Mouse (Mus musculus) limb, embryonic 13.5 days (tissue): ENCODE results near the gene Ltc4s. TPM values are rescaled to one million over a fixed set of nuclear protein-coding genes. Genes with fewer than 3 reads are reported as not detected.

Source experiments
- ATAC-seq: fragments of 200-750 bp; cut with Nextera tagmentation; 2 replicates; pipeline ENCODE4 v1.8.0; 2017; ENCODE audit warnings: low read depth, moderate number of reproducible peaks, moderate TSS enrichment; ENCODE audit not compliant: low FRiP score
- H3K27ac ChIP-seq: fragments of 300-500 bp; sonication (generic); 2 replicates; pipeline ENCODE4 v1.5.1; 2015; ENCODE audit warnings: inconsistent platforms, mild to moderate bottlenecking, moderate library complexity
- H3K27me3 ChIP-seq: fragments of 300-500 bp; sonication (generic); 2 replicates; pipeline ENCODE4 v1.6.1; 2015; ENCODE audit warnings: mild to moderate bottlenecking, inconsistent platforms
- H3K36me3 ChIP-seq: fragments of 300-500 bp; sonication (generic); 2 replicates; pipeline ENCODE4 v1.6.1; 2015; ENCODE audit warnings: inconsistent platforms, mild to moderate bottlenecking, moderate library complexity
- H3K4me1 ChIP-seq: fragments of 300-500 bp; sonication (generic); 2 replicates; pipeline ENCODE4 v1.6.1; 2015; ENCODE audit warnings: inconsistent platforms
- H3K4me2 ChIP-seq: fragments of 300-500 bp; sonication (generic); replicated peaks from 2 replicates; pipeline ENCODE4 v1.6.1; 2015; ENCODE audit warnings: inconsistent platforms, mild to moderate bottlenecking, moderate library complexity
- H3K4me3 ChIP-seq: fragments of 300-500 bp; sonication (generic); 2 replicates; pipeline ENCODE4 v1.5.1; 2015; ENCODE audit warnings: moderate library complexity, mild to moderate bottlenecking, inconsistent platforms
- H3K9ac ChIP-seq: fragments of 300-500 bp; sonication (generic); 2 replicates; pipeline ENCODE4 v1.6.1; 2015; ENCODE audit warnings: mild to moderate bottlenecking, inconsistent platforms
- H3K9me3 ChIP-seq: fragments of 300-500 bp; sonication (generic); 2 replicates; pipeline ENCODE4 v1.6.1; 2016; ENCODE audit warnings: inconsistent platforms
- WGBS: fragments of 180-500 bp; shearing (Covaris S2); methylation state at CpG from one replicate; pipeline ENCODE4 v1.1.7; 2015; 5-methylcytosine and 5-hydroxymethylcytosine counted together
- polyA plus RNA-seq: library from polyadenylated mRNA; unstranded; fragments of >200 nt; fragmentation: Nextera tagmentation; extraction: Ambion mirVana; gene quantifications from 2 replicates; pipeline ENCODE4 v1.2.1, GENCODE M21; 2015

Gene Ltc4s
- polyA plus RNA-seq, 1 experiment from 2014 or later: 1.3 TPM

DNA sequence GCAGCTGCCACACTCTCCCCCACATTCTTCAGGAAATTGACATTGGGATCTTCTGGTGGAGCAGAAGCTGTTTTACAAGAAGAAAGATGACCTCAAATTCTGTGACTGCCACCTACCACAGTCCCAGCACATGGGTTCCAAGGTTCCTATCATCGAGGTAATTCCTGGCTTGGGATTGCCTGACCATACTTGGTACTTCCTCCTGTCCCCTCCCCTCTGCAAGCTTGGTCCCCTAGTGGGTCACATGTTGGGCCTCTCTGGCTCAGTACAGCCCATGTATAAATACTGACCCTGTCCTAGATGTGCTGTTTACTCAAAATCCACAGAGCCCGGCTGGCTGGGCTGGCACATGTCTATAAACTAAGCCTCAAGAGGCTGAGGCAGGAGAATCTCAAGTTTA lies 32.4 kb downstream of the Ltc4s start:
- Histone ChIP-seq H3K9ac (no peak overlapping the region), H3K27ac (no peak overlapping the region), H3K27me3 (no peaks in the 10 kb centered on the region), H3K4me3 (no peak overlapping the region), H3K4me2 (no peak overlapping the region), H3K4me1 (peaks cover 10% of the 10 kb centered on the region), H3K9me3 (no peaks in the 10 kb centered on the region), H3K36me3 (peaks cover 71% of the 10 kb centered on the region)
- 88% methylated on average over 2 of the region's 2 CpGs for WGBS
- no peak for ATAC-seq

DNA sequence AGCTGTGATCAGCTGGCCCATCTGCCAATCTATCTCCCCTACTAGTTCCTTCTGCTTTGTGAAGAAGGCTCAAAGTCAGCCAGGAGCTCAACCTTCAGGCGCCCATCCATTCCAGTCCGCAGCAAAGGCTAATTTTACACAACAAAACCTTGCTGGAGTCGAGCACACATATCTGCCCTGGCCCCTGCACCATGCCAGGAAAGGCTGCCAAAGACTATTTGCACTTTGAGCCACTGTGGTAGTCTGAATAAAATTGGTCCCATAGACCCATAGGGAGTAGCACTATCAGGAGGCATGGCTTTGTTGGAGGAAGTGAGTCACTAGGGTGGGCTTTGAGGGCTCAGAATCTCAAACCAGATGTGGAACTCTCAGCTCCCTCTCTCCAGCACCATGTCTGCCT lies 33.0 kb downstream of the Ltc4s start:
- ATAC-seq: no peak
- H3K9me3 ChIP-seq: no peaks in the 10 kb centered on the region
- H3K4me2 ChIP-seq: no peak overlapping the region
- peaks cover 77% of the 10 kb centered on the region for H3K36me3 ChIP-seq
- H3K27ac ChIP-seq: no peak overlapping the region
- 91% methylated on average over 3 of the region's 3 CpGs for whole genome bisulfite sequencing
- H3K27me3 ChIP-seq: no peaks in the 10 kb centered on the region
- H3K4me3 ChIP-seq: no peak overlapping the region
- peaks cover 8% of the 10 kb centered on the region for H3K4me1 ChIP-seq
- H3K9ac ChIP-seq: no peak overlapping the region

DNA sequence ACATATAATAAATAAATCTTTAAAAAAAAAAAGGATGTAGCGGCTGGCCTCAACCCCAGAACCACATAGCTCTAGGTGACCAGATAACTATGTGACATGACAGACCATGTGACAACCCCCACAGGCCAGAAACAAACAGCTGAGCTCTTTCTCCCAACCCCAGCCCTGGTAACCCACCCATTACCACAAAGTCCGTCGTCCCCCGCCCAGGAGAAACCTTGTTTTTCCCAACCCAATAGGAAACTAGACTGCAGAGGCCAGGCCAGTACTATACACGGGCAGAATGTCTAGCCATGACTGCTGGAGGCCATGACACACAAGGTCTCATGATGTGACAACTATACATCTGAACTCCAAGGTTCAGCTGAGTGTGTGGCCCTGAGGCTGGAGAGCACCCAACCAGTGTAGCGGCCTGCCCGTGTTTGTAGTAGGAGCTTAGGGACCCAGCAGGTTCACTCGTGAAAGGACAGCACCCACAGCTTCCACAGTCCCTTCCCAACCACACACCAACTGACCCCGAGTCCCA lies 35.1 kb downstream of the Ltc4s start:
- no peak overlapping the region for H3K9ac ChIP-seq
- H3K9me3 ChIP-seq: no peaks in the 10 kb centered on the region
- no peak overlapping the region for H3K4me3 ChIP-seq
- peaks cover 96% of the 10 kb centered on the region for H3K36me3 ChIP-seq
- H3K27ac ChIP-seq: no peak overlapping the region
- H3K27me3 ChIP-seq: no peaks in the 10 kb centered on the region
- 88% methylated on average over 9 of the region's 9 CpGs for WGBS
- no peaks in the 10 kb centered on the region for H3K4me1 ChIP-seq
- ATAC-seq: no peak
- H3K4me2 ChIP-seq: no peak overlapping the region

DNA sequence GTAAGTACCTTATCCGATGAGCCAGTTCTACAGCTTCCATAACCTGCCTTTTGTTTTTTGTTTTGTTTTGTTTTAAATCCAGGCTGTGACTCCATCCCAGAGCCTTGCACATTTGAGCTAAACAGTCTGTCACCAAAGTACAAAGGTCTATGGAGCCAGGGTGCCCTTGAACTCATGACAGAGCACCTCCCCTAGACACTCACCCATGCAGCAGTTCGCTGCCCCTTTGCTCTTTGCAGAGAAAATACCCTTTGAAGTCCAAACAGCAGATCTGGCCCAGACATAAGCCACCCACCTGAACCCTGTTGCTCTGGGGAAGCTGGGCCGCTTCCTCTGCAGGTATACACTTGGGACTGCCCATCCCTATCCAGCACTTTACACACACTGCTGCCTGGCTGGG lies 36.8 kb downstream of the Ltc4s start:
- no peaks in the 10 kb centered on the region for H3K9me3 ChIP-seq
- WGBS: 90% methylated on average over 3 of the region's 3 CpGs
- H3K4me3 ChIP-seq: no peak overlapping the region
- no peak overlapping the region for H3K4me2 ChIP-seq
- no peaks in the 10 kb centered on the region for H3K27me3 ChIP-seq
- H3K4me1 ChIP-seq: no peaks in the 10 kb centered on the region
- H3K9ac ChIP-seq: no peak overlapping the region
- no peak overlapping the region for H3K27ac ChIP-seq
- H3K36me3 ChIP-seq: peaks cover 96% of the 10 kb centered on the region
- ATAC-seq: no peak

DNA sequence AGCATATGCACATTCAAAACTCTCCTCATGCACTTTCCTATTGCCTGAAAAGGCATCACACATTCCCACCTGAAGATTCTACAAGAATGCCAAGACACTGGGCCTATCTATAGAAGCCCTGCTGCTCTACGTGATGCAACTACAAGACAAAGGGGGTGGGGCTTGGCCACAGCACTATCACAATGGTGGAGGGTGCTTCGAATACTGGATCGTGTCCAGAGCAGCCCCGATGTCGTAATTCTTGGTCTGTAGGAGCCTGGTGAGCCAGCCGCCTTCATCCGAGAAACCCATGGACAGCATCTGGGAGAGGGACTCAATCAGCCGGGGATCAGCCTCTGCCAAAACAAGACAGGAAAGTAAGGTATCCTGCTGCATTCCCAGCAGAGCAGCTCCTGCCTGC lies 37.8 kb downstream of the Ltc4s start:
- Histone ChIP-seq H3K9me3 (no peaks in the 10 kb centered on the region), H3K4me2 (no peak overlapping the region), H3K27ac (no peak overlapping the region; the same call in 1 of the 2 replicates), H3K36me3 (peaks cover 94% of the 10 kb centered on the region), H3K27me3 (no peaks in the 10 kb centered on the region), H3K4me1 (no peaks in the 10 kb centered on the region), H3K9ac (no peak overlapping the region), H3K4me3 (no peak overlapping the region)
- 90% methylated on average over 8 of the region's 8 CpGs for whole genome bisulfite sequencing
- no peak for ATAC-seq

DNA sequence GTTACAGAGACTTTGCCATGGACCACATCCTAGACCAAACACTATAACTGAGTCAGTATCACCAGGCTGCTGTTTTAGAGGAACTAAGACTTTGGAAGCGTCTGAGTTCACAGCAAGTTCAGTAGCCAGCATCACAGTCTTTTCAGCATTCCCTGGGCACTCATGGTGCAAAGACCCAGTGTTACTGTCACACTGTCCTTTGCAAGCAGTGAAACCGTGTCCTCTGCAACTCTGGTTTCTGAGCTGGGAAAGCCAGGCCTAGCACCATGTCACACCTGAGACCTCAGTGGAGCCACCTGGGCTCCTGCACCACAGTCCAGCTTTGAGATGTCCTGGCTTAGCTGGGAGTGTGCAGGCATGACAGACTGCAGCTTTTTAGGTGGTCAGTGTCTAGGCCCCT lies 39.5 kb downstream of the Ltc4s start:
- Histone ChIP-seq H3K36me3 (peaks cover 82% of the 10 kb centered on the region), H3K4me2 (no peak overlapping the region), H3K27ac (no peak overlapping the region), H3K9ac (no peak overlapping the region), H3K4me1 (no peaks in the 10 kb centered on the region), H3K9me3 (no peaks in the 10 kb centered on the region), H3K4me3 (no peak overlapping the region), H3K27me3 (no peaks in the 10 kb centered on the region)
- no peak for ATAC-seq
- WGBS: 91% methylated on average over 2 of the region's 2 CpGs

DNA sequence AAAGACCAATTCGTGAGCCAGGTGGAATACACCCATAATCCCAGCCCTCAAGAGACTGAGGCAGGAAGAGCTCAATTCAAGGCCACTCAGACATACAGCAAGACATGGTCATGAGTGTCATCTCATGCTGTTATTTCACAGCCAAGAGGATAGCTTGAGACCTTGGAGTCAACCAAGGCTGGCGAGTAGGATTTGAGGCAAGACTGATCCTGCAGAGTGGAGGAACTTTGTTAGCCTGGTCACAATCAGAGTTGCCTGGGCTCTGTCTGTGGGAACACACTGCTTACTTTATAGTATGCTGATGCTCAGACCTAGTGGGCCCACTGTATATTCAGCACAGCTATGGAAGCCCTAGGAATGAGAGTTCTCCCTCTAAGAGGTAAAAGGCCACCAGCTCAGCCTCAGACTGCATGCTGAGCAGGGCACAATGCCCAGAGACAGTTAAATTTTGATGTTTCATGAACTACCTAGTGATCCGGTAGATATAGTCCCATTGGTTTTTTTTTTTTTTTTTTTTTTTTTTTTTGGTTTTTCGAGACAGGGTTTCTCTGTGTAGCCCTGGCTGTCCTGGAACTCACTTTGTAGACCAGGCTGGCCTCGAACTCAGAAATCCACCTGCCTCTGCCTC lies 40.1 kb downstream of the Ltc4s start:
- no peaks in the 10 kb centered on the region for H3K27me3 ChIP-seq
- peaks cover 77% of the 10 kb centered on the region for H3K36me3 ChIP-seq
- H3K9me3 ChIP-seq: no peaks in the 10 kb centered on the region
- H3K27ac ChIP-seq: no peak overlapping the region
- no peak overlapping the region for H3K4me3 ChIP-seq
- no peak overlapping the region for H3K4me2 ChIP-seq
- ATAC-seq: no peak
- H3K4me1 ChIP-seq: no peaks in the 10 kb centered on the region
- 80% methylated on average over 4 of the region's 5 CpGs for WGBS
- no peak overlapping the region for H3K9ac ChIP-seq

DNA sequence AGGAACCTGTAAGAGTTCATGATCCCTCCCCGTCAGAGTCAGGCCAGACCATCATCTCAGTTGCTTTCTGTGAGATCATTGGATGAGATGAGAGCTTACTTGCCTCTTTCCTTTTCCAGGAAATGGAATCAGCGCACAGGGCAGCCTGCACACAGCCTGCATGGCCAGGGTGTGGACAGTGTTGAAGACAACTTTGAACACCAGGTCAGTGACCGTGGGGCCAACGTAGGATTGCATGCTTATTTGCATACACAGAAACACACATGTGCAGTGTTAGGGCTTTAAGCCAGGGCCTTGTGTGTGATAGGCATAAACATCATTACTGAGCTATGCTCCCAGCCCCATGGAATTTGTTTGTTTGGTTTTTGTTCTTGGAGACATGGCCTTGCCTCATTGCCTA lies 40.9 kb downstream of the Ltc4s start:
- Histone ChIP-seq H3K9ac (no peak overlapping the region), H3K4me1 (no peaks in the 10 kb centered on the region), H3K4me2 (no peak overlapping the region), H3K27me3 (no peaks in the 10 kb centered on the region), H3K27ac (no peak overlapping the region), H3K9me3 (no peaks in the 10 kb centered on the region), H3K4me3 (no peak overlapping the region), H3K36me3 (peaks cover 69% of the 10 kb centered on the region)
- 86% methylated on average over 4 of the region's 4 CpGs for WGBS
- ATAC-seq: no peak

DNA sequence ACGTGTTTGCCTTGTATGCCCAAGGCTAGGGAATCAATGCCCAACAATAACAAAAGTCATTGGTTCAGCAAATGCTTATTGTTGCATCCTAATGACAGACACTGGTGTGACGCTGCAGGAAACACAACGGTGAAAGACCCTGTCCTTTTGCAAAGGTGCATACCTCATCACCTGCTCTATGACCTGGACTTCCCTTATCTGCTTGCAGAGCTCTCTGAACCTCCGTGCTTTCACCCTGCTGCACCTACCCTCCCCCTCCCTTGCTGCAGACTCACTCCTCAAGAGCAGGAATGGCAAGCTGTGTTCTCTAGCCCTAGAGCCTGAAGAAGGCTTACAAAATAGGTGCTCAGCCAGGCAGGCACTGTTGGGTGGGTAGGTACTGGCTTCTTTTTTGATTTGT lies 43.6 kb downstream of the Ltc4s start:
- Histone ChIP-seq H3K4me1 (no peaks in the 10 kb centered on the region), H3K9me3 (no peaks in the 10 kb centered on the region), H3K27me3 (no peaks in the 10 kb centered on the region), H3K9ac (no peak overlapping the region), H3K27ac (no peak overlapping the region), H3K4me2 (no peak overlapping the region), H3K4me3 (no peak overlapping the region), H3K36me3 (peaks cover 45% of the 10 kb centered on the region)
- WGBS: 82% methylated on average over 4 of the region's 4 CpGs
- ATAC-seq: no peak

DNA sequence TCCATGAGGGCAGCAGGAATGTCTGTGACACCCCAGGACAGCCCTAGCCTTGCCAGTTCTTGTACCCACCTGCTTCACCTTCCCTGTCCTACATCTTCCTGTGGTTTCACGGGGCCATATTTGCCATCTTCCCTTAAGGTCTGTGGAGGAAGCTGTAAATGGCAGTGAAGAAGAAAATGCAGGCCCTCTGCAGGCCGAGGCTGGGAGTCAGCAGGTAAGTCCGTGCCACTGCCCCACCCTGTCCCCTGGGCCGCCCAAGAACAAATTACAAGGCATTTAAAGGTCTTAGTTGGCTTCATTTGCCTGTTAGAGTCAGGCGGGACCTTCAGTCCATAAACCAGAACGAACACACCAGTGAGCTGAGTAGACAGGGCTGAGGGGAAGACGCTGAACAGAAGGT lies 44.3 kb downstream of the Ltc4s start:
- H3K4me3 ChIP-seq: no peak overlapping the region
- no peak overlapping the region for H3K9ac ChIP-seq
- no peaks in the 10 kb centered on the region for H3K27me3 ChIP-seq
- peaks cover 37% of the 10 kb centered on the region for H3K36me3 ChIP-seq
- H3K4me2 ChIP-seq: no peak overlapping the region
- no peak for ATAC-seq
- H3K9me3 ChIP-seq: no peaks in the 10 kb centered on the region
- 63% methylated on average over 7 of the region's 7 CpGs for WGBS
- H3K27ac ChIP-seq: no peak overlapping the region
- no peaks in the 10 kb centered on the region for H3K4me1 ChIP-seq

DNA sequence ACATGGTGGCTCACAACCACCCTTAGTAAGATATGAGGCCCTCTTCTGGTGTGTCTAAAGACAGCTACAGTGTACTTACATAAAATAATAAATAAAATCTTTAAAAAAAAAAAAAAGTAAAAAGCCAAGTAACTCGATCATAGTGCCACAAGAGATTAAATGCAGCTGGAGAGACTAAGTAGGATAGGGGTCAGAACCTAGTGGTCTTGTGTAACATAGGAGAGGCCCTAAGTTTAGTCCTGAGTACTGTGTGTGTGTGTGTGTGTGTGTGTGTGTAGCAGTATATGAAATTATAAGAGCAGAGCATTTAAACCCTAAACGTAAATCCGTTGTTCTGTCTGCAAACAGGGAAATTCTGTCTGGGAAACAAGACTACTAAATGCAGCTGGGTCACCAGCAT lies 46.1 kb downstream of the Ltc4s start:
- no peak for ATAC-seq
- 85% methylated on average over 3 of the region's 3 CpGs for WGBS
- Histone ChIP-seq H3K4me3 (no peak overlapping the region), H3K36me3 (peaks cover 25% of the 10 kb centered on the region), H3K27me3 (no peaks in the 10 kb centered on the region), H3K27ac (no peak overlapping the region), H3K4me1 (no peaks in the 10 kb centered on the region), H3K9me3 (no peaks in the 10 kb centered on the region), H3K4me2 (no peak overlapping the region), H3K9ac (no peak overlapping the region)

DNA sequence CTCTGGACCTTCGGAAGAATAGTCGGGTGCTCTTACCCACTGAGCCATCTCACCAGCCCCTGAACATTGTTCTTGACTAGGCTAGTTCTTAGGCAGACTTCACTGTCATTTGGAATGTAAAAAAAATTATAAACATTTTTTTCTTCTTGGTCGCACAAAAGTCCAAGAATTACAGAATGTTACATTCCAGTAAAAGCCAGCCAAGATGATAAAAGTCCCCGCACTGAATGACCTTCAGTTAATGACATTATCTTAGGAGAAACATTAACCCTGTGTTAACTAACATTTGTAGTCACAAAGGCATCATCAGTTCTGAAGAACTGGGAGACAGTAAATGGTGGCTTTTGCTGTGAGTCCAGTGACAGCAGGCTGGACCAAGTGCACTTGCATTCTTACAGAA lies 48.1 kb downstream of the Ltc4s start:
- H3K9ac ChIP-seq: no peak overlapping the region
- no peak overlapping the region for H3K27ac ChIP-seq
- H3K4me2 ChIP-seq: no peak overlapping the region
- 82% methylated on average over 4 of the region's 4 CpGs for WGBS
- H3K9me3 ChIP-seq: no peaks in the 10 kb centered on the region
- no peak for ATAC-seq
- no peaks in the 10 kb centered on the region for H3K27me3 ChIP-seq
- no peaks in the 10 kb centered on the region for H3K4me1 ChIP-seq
- H3K36me3 ChIP-seq: peaks cover 11% of the 10 kb centered on the region
- H3K4me3 ChIP-seq: no peak overlapping the region

DNA sequence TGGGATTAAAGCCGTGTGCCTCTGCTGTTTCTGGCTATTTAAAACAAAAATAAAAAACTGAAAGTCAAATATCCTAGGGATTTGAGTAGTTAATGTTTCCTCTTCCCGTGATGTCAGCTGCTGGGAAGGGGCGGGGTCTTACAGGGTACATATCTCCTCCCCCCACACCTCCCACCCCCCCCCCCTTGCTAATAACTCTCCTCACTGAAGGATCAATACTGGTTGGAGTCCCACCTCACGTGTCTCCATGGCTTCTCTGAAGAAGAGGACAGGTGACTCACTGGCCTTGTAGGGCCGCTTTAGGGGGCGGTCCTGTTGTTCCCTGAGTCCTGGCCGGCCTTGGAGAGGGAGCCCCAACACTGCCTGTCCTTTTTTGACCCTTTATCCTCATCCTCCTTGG lies 49.7 kb downstream of the Ltc4s start:
- H3K36me3 ChIP-seq: peaks cover 6% of the 10 kb centered on the region
- H3K4me2 ChIP-seq: no peak overlapping the region
- no peak for ATAC-seq
- no peaks in the 10 kb centered on the region for H3K9me3 ChIP-seq
- H3K4me3 ChIP-seq: no peak overlapping the region
- 79% methylated on average over 7 of the region's 7 CpGs for WGBS
- no peaks in the 10 kb centered on the region for H3K27me3 ChIP-seq
- no peaks in the 10 kb centered on the region for H3K4me1 ChIP-seq
- H3K9ac ChIP-seq: no peak overlapping the region
- no peak overlapping the region for H3K27ac ChIP-seq
